Mouse (Mus musculus) bone marrow macrophage, adult 2 months (primary cell): ENCODE results near the gene Tead1.

Experiments
- CTCF ChIP-seq: IDR thresholded peaks from 2 replicates; pipeline ENCODE4 v1.5.1; 2012; ENCODE audit warnings: low read depth, mild to moderate bottlenecking, low read length, moderate library complexity
- POLR2A ChIP-seq: IDR thresholded peaks from 2 replicates; pipeline ENCODE4 v1.6.1; 2012; ENCODE audit warnings: mild to moderate bottlenecking, low read depth, low read length, borderline replicate concordance

DNA sequence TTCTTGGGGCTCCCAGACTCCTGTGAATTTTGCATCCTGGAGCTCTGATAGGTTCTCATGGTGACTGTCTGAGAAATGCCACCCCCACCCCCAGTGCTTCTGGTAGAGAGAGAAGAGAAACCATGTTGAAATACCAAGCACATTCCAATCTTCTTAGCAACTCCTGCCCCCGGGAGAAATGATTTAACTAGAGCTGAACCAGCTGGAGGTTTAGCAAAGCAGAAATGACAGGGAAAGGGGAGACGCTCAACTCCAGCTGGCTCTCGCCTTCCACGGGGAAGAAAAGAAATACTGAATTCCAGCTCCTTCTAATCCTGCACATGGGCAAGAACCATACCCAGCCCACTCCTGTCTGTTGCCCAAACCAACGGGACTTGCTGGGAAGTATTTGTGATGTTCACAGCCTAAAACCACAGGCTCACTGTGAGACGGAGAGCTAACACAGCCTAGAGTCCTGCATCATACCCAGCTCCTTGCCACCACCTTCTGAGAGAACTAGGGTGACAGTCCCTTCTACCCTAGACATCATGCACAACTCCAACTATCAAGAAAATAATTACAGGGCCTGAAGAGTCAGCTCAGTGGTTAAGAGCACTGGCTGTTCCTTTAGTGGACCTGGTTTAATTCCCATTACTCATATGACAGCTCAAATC, 15.7 kb upstream of the Tead1 start:
- TF ChIP-seq CTCF (no peak), POLR2A (no peak)
